Mouse (Mus musculus) heart, postnatal 0 days (tissue): ENCODE measurements at regions not wholly inside any gene's neighbourhood (a gene's known extent, or its start where the extent isn't known, plus 50 kb on each side); places are given as distances from the start of the nearest gene placed in this dataset.

ENCODE experiments used
- ATAC-seq: fragments of 200-750 bp; cut with Nextera tagmentation; 2 replicates; pipeline ENCODE4 v1.8.0; 2017; ENCODE audit warnings: low read depth, moderate number of reproducible peaks, moderate library complexity; ENCODE audit not compliant: insufficient read depth
- DNase-seq: peaks from one replicate; pipeline ENCODE4 v3.0.0-alpha.2; 2016; ENCODE audit warnings: low spot score
- H3K27ac ChIP-seq: fragments of 300-500 bp; sonication (generic); 2 replicates; pipeline ENCODE4 v1.5.1; 2014; ENCODE audit warnings: low read depth, mild to moderate bottlenecking
- H3K27me3 ChIP-seq: fragments of 300-500 bp; sonication (generic); 2 replicates; pipeline ENCODE4 v1.6.1; 2014; ENCODE audit warnings: low read length, mixed read lengths; ENCODE audit not compliant: control insufficient read depth, insufficient read depth
- H3K36me3 ChIP-seq: fragments of 300-500 bp; sonication (generic); replicated peaks from 2 replicates; pipeline ENCODE4 v1.6.1; 2014; ENCODE audit warnings: low read length, mixed read lengths; ENCODE audit not compliant: control insufficient read depth, insufficient read depth
- H3K4me1 ChIP-seq: fragments of 300-500 bp; sonication (generic); 2 replicates; pipeline ENCODE4 v1.6.1; 2014; ENCODE audit warnings: antibody characterized with exemption; ENCODE audit not compliant: control insufficient read depth, insufficient read depth
- H3K4me2 ChIP-seq: fragments of 300-500 bp; sonication (generic); 2 replicates; pipeline ENCODE4 v1.6.1; 2014; ENCODE audit warnings: low read depth, mild to moderate bottlenecking, low read length, moderate library complexity
- H3K4me3 ChIP-seq: fragments of 300-500 bp; sonication (generic); 2 replicates; pipeline ENCODE4 v1.5.1; 2014; ENCODE audit warnings: low read depth, low read length
- H3K9ac ChIP-seq: fragments of 300-500 bp; sonication (generic); replicated peaks from 2 replicates; pipeline ENCODE4 v1.6.1; 2014; ENCODE audit warnings: low read depth, low read length, mixed read lengths
- H3K9me3 ChIP-seq: fragments of 300-500 bp; sonication (generic); replicated peaks from 2 replicates; pipeline ENCODE4 v1.6.1; 2016; ENCODE audit warnings: low read length; ENCODE audit not compliant: control insufficient read depth
- CTCF ChIP-seq: IDR thresholded peaks from 2 replicates; pipeline ENCODE4 v1.5.1; 2016; ENCODE audit warnings: antibody characterized with exemption, control low read depth, low read depth
- EP300 ChIP-seq: IDR thresholded peaks from 2 replicates; pipeline ENCODE4 v1.6.1; 2016; ENCODE audit warnings: antibody characterized with exemption, low read depth
- WGBS: fragments of 180-500 bp; shearing (Covaris S2); extraction: QIAGEN DNeasy Blood & Tissue Kit; methylation state at CpG from one replicate; pipeline ENCODE4 v1.1.7; 2014; 5-methylcytosine and 5-hydroxymethylcytosine counted together

- DNase-seq, result no peak
- H3K4me1 ChIP-seq, result no peaks in the 10 kb centered on the region
- no peaks in the 10 kb centered on the region for H3K27me3 ChIP-seq
- no peak for ATAC-seq
- no peak overlapping the region for H3K4me2 ChIP-seq
- TF ChIP-seq CTCF, result no peak
- no peak for TF ChIP-seq EP300
- no peak overlapping the region for H3K27ac ChIP-seq
- no peaks in the 10 kb centered on the region for H3K36me3 ChIP-seq
- no peak overlapping the region for H3K9ac ChIP-seq
- H3K4me3 ChIP-seq, result no peak overlapping the region
- H3K9me3 ChIP-seq, result no peaks in the 10 kb centered on the region
Measured at GRCm38 (mm10) chr12:49084505-49084904, 298.0 kb upstream of the Foxg1 start.

GRCm38 (mm10) chr12:49086076-49086475, 296.4 kb upstream of the Foxg1 start:
- 68% methylated on average over 2 of the region's 2 CpGs for whole genome bisulfite sequencing
- H3K9me3 ChIP-seq, result no peaks in the 10 kb centered on the region
- H3K9ac ChIP-seq, result no peak overlapping the region
- no peaks in the 10 kb centered on the region for H3K36me3 ChIP-seq
- H3K27me3 ChIP-seq, result no peaks in the 10 kb centered on the region
- H3K4me1 ChIP-seq, result no peaks in the 10 kb centered on the region
- H3K4me2 ChIP-seq, result no peak overlapping the region
- H3K27ac ChIP-seq, result no peak overlapping the region
- no peak for DNase-seq
- H3K4me3 ChIP-seq, result no peak overlapping the region
- ATAC-seq, result no peak
- TF ChIP-seq EP300 (no peak), CTCF (no peak)

GRCm38 (mm10) chr12:49090177-49090576, 292.3 kb upstream of the Foxg1 start:
- Histone ChIP-seq H3K27me3 (no peaks in the 10 kb centered on the region), H3K27ac (no peak overlapping the region), H3K9ac (no peak overlapping the region), H3K4me2 (no peak overlapping the region), H3K4me1 (no peaks in the 10 kb centered on the region), H3K36me3 (no peaks in the 10 kb centered on the region), H3K4me3 (no peak overlapping the region), H3K9me3 (no peaks in the 10 kb centered on the region)
- 61% methylated on average over 1 of the region's 1 CpGs for WGBS
- DNase-seq (no peak), ATAC-seq (no peak)
- no peak for TF ChIP-seq CTCF
- no peak for TF ChIP-seq EP300

GRCm38 (mm10) chr12:49105931-49106330, 276.5 kb upstream of the Foxg1 start:
- TF ChIP-seq CTCF, result no peak
- Histone ChIP-seq H3K4me2 (no peak overlapping the region), H3K36me3 (no peaks in the 10 kb centered on the region), H3K9me3 (no peaks in the 10 kb centered on the region), H3K4me1 (no peaks in the 10 kb centered on the region), H3K27me3 (no peaks in the 10 kb centered on the region), H3K4me3 (no peak overlapping the region), H3K27ac (no peak overlapping the region), H3K9ac (no peak overlapping the region)
- ATAC-seq (no peak), DNase-seq (no peak)
- 51% methylated on average over 4 of the region's 4 CpGs for WGBS

- no peak overlapping the region for H3K4me3 ChIP-seq
- no peaks in the 10 kb centered on the region for H3K4me1 ChIP-seq
- no peak overlapping the region for H3K27ac ChIP-seq
- H3K36me3 ChIP-seq, result no peaks in the 10 kb centered on the region
- H3K4me2 ChIP-seq, result no peak overlapping the region
- ATAC-seq (no peak), DNase-seq (no peak)
- TF ChIP-seq CTCF (peak; percentile 32), EP300 (no peak)
- no peaks in the 10 kb centered on the region for H3K9me3 ChIP-seq
- H3K9ac ChIP-seq, result no peak overlapping the region
- WGBS, result 40% methylated on average over 7 of the region's 7 CpGs
- no peaks in the 10 kb centered on the region for H3K27me3 ChIP-seq
Measured at GRCm38 (mm10) chr12:49106399-49107382, 275.8 kb upstream of the Foxg1 start.
